Mouse (Mus musculus): ENCODE results near the gene Clec2h. TPM values are rescaled to one million over a fixed set of nuclear protein-coding genes. Genes with fewer than 3 reads are reported as not detected.

Clec2h gene
- polyA plus RNA-seq, 1 experiment from 2014 or later, result 0.19 TPM

- H3K4me2 ChIP-seq (replicated peaks; ENCODE audit: low read depth, low read length), result no peak within 1 kb of the TSS
- H3K36me3 ChIP-seq (ENCODE audit: insufficient read depth, low read length), result no peaks in the 10 kb centered on the region
- no peak within 1 kb of the TSS for H3K4me3 ChIP-seq (ENCODE audit: low read length)
- H3K9me3 ChIP-seq (ENCODE audit: low read length), result no peaks in the 10 kb centered on the region
- no peaks in the 10 kb centered on the region for H3K27me3 ChIP-seq (ENCODE audit: insufficient read depth, low read length)
- 86% methylated on average over 4 of the region's 4 CpGs for WGBS
- H3K9ac ChIP-seq (replicated peaks; ENCODE audit: low read length), result no peak within 1 kb of the TSS
- H3K27ac ChIP-seq (ENCODE audit: low read length), result no peak within 1 kb of the TSS
- no peak for ATAC-seq (ENCODE audit: low FRiP score, low TSS enrichment)
- H3K4me1 ChIP-seq (ENCODE audit: insufficient read depth, low read length), result no peaks in the 10 kb centered on the region
Observed at GRCm38 (mm10) chr6:128722959-128723358, 60.8 kb downstream of the Clec2h start, which contains the start of gene Klrb1. Gene Klrb1, minus strand, starts transcription at chr6:128723059.

Other genes starting within 250 kb of the Clec2h start
- 35.6 and 39.2 TPM in 2 replicates for gene Itfg2, start 237.5 kb upstream of the Clec2h start, polyA plus RNA-seq (2015; fragmentation: Nextera tagmentation; extraction: Ambion mirVana)
- 550 and 556 TPM in 2 replicates for gene Fkbp4, start 223.7 kb upstream of the Clec2h start, polyA plus RNA-seq (2015; fragmentation: Nextera tagmentation; extraction: Ambion mirVana)
- 0.86 and 1.4 TPM in 2 replicates for gene Pzp, start 135.7 kb upstream of the Clec2h start, polyA plus RNA-seq (2015; fragmentation: Nextera tagmentation; extraction: Ambion mirVana)
- gene A2ml1, start 80.8 kb upstream of the Clec2h start, polyA plus RNA-seq (2015; fragmentation: Nextera tagmentation; extraction: Ambion mirVana), result 0.26 and 0.32 TPM in 2 replicates
- not detected in 2 replicates for gene Klrb1a, start 38.9 kb upstream of the Clec2h start, polyA plus RNA-seq (2015; fragmentation: Nextera tagmentation; extraction: Ambion mirVana)
- gene Klrb1, start 60.7 kb downstream of the Clec2h start, polyA plus RNA-seq (2015; fragmentation: Nextera tagmentation; extraction: Ambion mirVana), result not detected in 2 replicates
- gene Klrb1c, start 126.8 kb downstream of the Clec2h start, polyA plus RNA-seq (2015; fragmentation: Nextera tagmentation; extraction: Ambion mirVana), result 0.06 and 0.30 TPM in 2 replicates
- gene Gm44511, start 163.9 kb downstream of the Clec2h start, polyA plus RNA-seq (2015; fragmentation: Nextera tagmentation; extraction: Ambion mirVana), result not detected in 2 replicates
- gene Klrb1b, start 163.9 kb downstream of the Clec2h start, polyA plus RNA-seq (2015; fragmentation: Nextera tagmentation; extraction: Ambion mirVana), result 0.36 TPM in 1 of 2 replicates, not detected in the other
- 0.12 TPM in 1 of 2 replicates, not detected in the other for gene Clec2i, start 225.2 kb downstream of the Clec2h start, polyA plus RNA-seq (2015; fragmentation: Nextera tagmentation; extraction: Ambion mirVana)
- 0.65 and 0.87 TPM in 2 replicates for gene BC035044, start 228.7 kb downstream of the Clec2h start, polyA plus RNA-seq (2015; fragmentation: Nextera tagmentation; extraction: Ambion mirVana)